Mouse (Mus musculus) frontal cortex, postnatal 10 days (tissue): ENCODE results near the gene Sap30bp.

Source experiments
- DNase-seq, 2 experiments: peaks; one replicate each; pipeline ENCODE4 v3.0.0; 2022; ENCODE audit warnings: low spot score in 2 of 2, mixed read lengths in 1 of 2

Sap30bp gene

GRCm38 (mm10) chr11:116000607-116001006 is 67.5 kb downstream of the Sap30bp start:
- DNase-seq = no peak

GRCm38 (mm10) chr11:116001725-116002124 is 68.6 kb downstream of the Sap30bp start:
- DNase-seq = no peak

DNA sequence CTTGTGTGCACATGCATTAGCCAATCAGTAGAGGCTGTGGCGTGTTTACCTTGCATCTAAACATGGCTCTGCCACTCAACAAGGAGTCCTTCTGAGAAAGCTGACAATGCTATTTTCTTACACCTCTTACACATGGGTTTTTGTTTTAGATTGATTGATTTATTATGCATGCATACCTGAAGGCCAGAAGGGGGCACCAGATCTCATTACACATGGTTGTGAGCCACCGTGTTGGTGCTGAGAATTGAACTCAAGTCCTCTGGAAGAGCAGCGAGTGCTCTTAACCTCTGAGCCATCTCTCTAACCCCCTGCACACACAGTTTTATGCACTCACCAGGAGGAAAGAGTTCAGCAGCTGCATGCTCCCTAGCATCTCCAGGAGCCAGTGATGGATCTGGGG is 69.8 kb downstream of the Sap30bp start:
- DNase-seq = no peak

GRCm38 (mm10) chr11:116004186-116004823 is 71.2 kb downstream of the Sap30bp start:
- DNase-seq = no peak

GRCm38 (mm10) chr11:116004840-116005700 is 72.0 kb downstream of the Sap30bp start:
- peak in 1 of 2 experiments; percentile 66 for DNase-seq

- no peak for DNase-seq
These were observed 72.8 kb downstream of the Sap30bp start for GRCm38 (mm10) chr11:116005701-116006419.

DNA sequence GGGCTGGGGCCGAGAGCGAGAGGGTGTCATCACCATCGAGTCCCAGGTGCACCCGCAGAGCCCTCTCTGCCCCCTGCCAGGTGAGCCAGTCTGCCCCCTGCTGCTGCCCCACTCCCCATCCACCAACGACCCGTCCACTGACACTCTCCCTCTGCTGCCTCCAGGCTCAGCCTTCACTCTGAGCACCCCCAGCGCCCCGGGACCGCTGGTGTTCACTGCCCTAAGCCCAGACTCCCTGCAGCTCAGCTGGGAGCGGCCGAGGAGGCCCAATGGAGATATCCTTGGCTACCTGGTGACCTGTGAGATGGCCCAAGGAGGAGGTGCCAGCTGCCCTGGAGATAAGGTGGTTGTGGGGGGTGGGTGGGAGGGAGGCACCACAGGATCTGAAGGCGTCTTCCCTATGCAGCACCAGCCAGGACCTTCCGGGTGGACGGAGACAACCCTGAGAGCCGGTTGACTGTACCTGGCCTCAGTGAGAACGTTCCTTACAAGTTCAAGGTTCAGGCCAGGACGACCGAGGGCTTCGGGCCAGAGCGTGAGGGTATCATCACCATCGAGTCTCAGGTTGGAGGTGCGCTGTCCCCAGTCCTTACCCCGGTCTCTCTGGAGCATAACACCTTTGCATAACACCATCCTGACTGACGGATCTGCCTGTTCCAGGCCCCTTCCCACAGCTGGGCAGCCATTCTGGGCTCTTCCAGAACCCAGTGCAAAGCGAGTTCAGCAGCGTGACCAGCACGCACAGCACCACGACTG is 74.2 kb downstream of the Sap30bp start:
- no peak for DNase-seq

- DNase-seq = no peak
These were observed 75.3 kb downstream of the Sap30bp start for GRCm38 (mm10) chr11:116008411-116008810.

- DNase-seq = no peak
These were observed 75.8 kb downstream of the Sap30bp start for GRCm38 (mm10) chr11:116008832-116009375.

- no peak for DNase-seq
These were observed 76.6 kb downstream of the Sap30bp start for GRCm38 (mm10) chr11:116009661-116010060.

GRCm38 (mm10) chr11:116010146-116010545 is 77.1 kb downstream of the Sap30bp start:
- no peak for DNase-seq

- no peak for DNase-seq
These were observed 77.9 kb downstream of the Sap30bp start for GRCm38 (mm10) chr11:116010948-116011347.

- DNase-seq = no peak
These were observed 78.6 kb downstream of the Sap30bp start for GRCm38 (mm10) chr11:116011529-116012261.

- DNase-seq = peak; percentile 80 to 82
These were observed 79.3 kb downstream of the Sap30bp start, which contains the start of gene Galk1 for GRCm38 (mm10) chr11:116012262-116012947. Gene Galk1 (minus strand): TSS chr11:116012719.

DNA sequence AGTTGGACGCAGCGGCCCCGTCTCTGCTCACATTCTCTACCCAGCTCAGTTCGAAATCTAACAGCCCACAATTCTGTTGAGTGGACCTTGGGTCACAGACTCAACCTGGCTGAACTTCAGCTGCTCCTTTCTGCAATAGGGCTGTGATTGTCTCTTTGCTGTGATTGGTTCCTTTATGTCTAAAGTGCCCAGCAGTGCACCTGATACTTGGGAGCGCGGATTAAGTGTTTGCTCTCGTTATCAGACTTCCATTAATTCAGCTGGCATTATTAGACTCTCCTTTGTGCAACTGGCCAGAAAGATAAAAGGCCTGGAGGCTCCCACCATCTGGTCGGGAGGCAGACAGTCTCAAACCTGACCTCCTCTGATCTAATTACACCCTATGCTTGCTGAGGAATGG is 81.7 kb downstream of the Sap30bp start:
- no peak for DNase-seq
